Mouse (Mus musculus) myocyte (in vitro differentiated cells): Measurements from ENCODE around the gene Pced1b. TPM values are rescaled to one million over a fixed set of nuclear protein-coding genes. Genes with fewer than 3 reads are reported as not detected.

Experiments
- H3K27me3 ChIP-seq: one replicate; pipeline ENCODE4 v1.6.1; 2011; ENCODE audit not compliant: control insufficient read depth, insufficient read depth, insufficient read length
- H3K36me3 ChIP-seq: one replicate; pipeline ENCODE4 v1.6.1; 2011; ENCODE audit not compliant: control insufficient read depth, insufficient read depth
- H3K4me2 ChIP-seq: one replicate; pipeline ENCODE4 v1.6.1; 2011; ENCODE audit warnings: low read depth, control low read depth
- H3K4me3 ChIP-seq: one replicate; pipeline ENCODE4 v1.5.1; 2011; ENCODE audit warnings: mild to moderate bottlenecking, control low read depth, moderate library complexity
- H3K79me2 ChIP-seq: one replicate; pipeline ENCODE4 v1.6.1; 2011; ENCODE audit not compliant: control insufficient read depth, insufficient read depth
- H3ac ChIP-seq: one replicate; pipeline ENCODE4 v1.6.1; 2011; ENCODE audit not compliant: control insufficient read depth, insufficient read length
- CEBPB ChIP-seq: IDR thresholded peaks from 2 replicates; pipeline ENCODE4 v1.6.1; 2011; ENCODE audit warnings: mild to moderate bottlenecking, moderate library complexity; ENCODE audit not compliant: poor library complexity, insufficient read depth, severe bottlenecking
- E2F4 ChIP-seq: IDR thresholded peaks from one replicate; pipeline ENCODE4 v1.6.1; 2011; ENCODE audit warnings: mild to moderate bottlenecking, control low read depth, moderate library complexity; ENCODE audit not compliant: insufficient read depth
- MAX ChIP-seq: IDR thresholded peaks from one replicate; pipeline ENCODE4 v1.6.1; 2011; ENCODE audit warnings: low read depth, mild to moderate bottlenecking, control low read depth
- MYOD1 ChIP-seq, 3 experiments: IDR thresholded peaks; one replicate each; pipeline ENCODE4 v1.6.1; 2011; ENCODE audit warnings: control low read depth in 2 of 3, low read depth in 2 of 3, mild to moderate bottlenecking in 2 of 3, moderate library complexity in 1 of 3; ENCODE audit not compliant: insufficient read length in 2 of 3, control insufficient read depth in 1 of 3
- MYOG ChIP-seq, 3 experiments: IDR thresholded peaks; one replicate each; pipeline ENCODE4 v1.6.1; 2011; ENCODE audit warnings: control low read depth in 2 of 3, low read depth in 2 of 3, mild to moderate bottlenecking in 2 of 3; ENCODE audit not compliant: insufficient read length in 2 of 3, control insufficient read depth in 1 of 3, insufficient read depth in 1 of 3
- POLR2A ChIP-seq: IDR thresholded peaks from one replicate; pipeline ENCODE4 v1.6.1; 2011; ENCODE audit warnings: low read depth, mild to moderate bottlenecking, control low read depth, moderate library complexity; ENCODE audit not compliant: insufficient read length
- POLR2AphosphoS2 ChIP-seq: IDR thresholded peaks from one replicate; pipeline ENCODE4 v1.6.1; 2011; ENCODE audit warnings: low read depth, control low read depth; ENCODE audit not compliant: insufficient read length
- REST ChIP-seq: IDR thresholded peaks from one replicate; pipeline ENCODE4 v1.6.1; 2011; ENCODE audit warnings: mild to moderate bottlenecking, control low read depth, moderate library complexity; ENCODE audit not compliant: insufficient read depth, insufficient read length
- SRF ChIP-seq: IDR thresholded peaks from one replicate; pipeline ENCODE4 v1.6.1; 2011; ENCODE audit warnings: low read depth; ENCODE audit not compliant: control insufficient read depth, insufficient read length
- TCF12 ChIP-seq: IDR thresholded peaks from one replicate; pipeline ENCODE4 v1.6.1; 2011; ENCODE audit warnings: mild to moderate bottlenecking, control low read depth; ENCODE audit not compliant: poor library complexity, insufficient read depth, severe bottlenecking
- TCF3 ChIP-seq: IDR thresholded peaks from one replicate; pipeline ENCODE4 v1.6.1; 2011; ENCODE audit warnings: low read depth, control low read depth; ENCODE audit not compliant: insufficient read length
- USF1 ChIP-seq: IDR thresholded peaks from one replicate; pipeline ENCODE4 v1.6.1; 2011; ENCODE audit warnings: low read depth, mild to moderate bottlenecking, control low read depth, moderate library complexity
- polyA plus RNA-seq: library from polyadenylated mRNA; unstranded; fragments of >200 nt; fragmentation: generic; extraction: Trizol; gene quantifications from one replicate; pipeline ENCODE4 v1.2.1, GENCODE M21; 2012; ENCODE audit warnings: missing spikeins

Pced1b gene
- polyA plus RNA-seq, 1 experiment = 0.68 TPM

- TF ChIP-seq POLR2AphosphoS2 = no peak
- no peak for TF ChIP-seq CEBPB
- TF ChIP-seq MAX = no peak
- TF ChIP-seq MYOD1 (IDR thresholded peaks at IDR 0.05; ENCODE audit: control insufficient read depth in 1 of 3, insufficient read length in 2 of 3, low read depth in 2 of 3) = no peak
- no peak overlapping the region for H3K4me3 ChIP-seq
- no peak overlapping the region for H3ac ChIP-seq
- H3K36me3 ChIP-seq = no peaks in the 10 kb centered on the region
- no peaks in the 10 kb centered on the region for H3K27me3 ChIP-seq
- H3K4me2 ChIP-seq = no peak overlapping the region
- no peaks in the 10 kb centered on the region for H3K79me2 ChIP-seq
These were observed 173.4 kb downstream of the Pced1b start for GRCm38 (mm10) chr15:97420292-97420691.

GRCm38 (mm10) chr15:97421533-97421932 is 174.6 kb downstream of the Pced1b start:
- Histone ChIP-seq H3K79me2 (no peaks in the 10 kb centered on the region), H3K36me3 (no peaks in the 10 kb centered on the region), H3K4me2 (no peak overlapping the region), H3K4me3 (no peak overlapping the region), H3K27me3 (no peaks in the 10 kb centered on the region), H3ac (no peak overlapping the region)
- TF ChIP-seq MAX (no peak), POLR2AphosphoS2 (no peak)

- Histone ChIP-seq H3K27me3 (no peaks in the 10 kb centered on the region), H3ac (no peak overlapping the region), H3K79me2 (no peaks in the 10 kb centered on the region), H3K4me3 (no peak overlapping the region), H3K36me3 (no peaks in the 10 kb centered on the region), H3K4me2 (no peak overlapping the region)
- TF ChIP-seq E2F4 (no peak), MYOD1 (IDR thresholded peaks at IDR 0.05; ENCODE audit: control insufficient read depth in 1 of 3, insufficient read length in 2 of 3, low read depth in 2 of 3) (no peak), USF1 (no peak), POLR2AphosphoS2 (no peak), SRF (no peak), TCF3 (no peak), MYOG (IDR thresholded peaks at IDR 0.05; ENCODE audit: control insufficient read depth in 1 of 3, insufficient read depth in 1 of 3, insufficient read length in 2 of 3, low read depth in 2 of 3) (no peak), MAX (no peak), TCF12 (no peak), CEBPB (no peak), POLR2A (no peak), REST (no peak)
These were observed 175.5 kb downstream of the Pced1b start for GRCm38 (mm10) chr15:97422212-97422944.

DNA sequence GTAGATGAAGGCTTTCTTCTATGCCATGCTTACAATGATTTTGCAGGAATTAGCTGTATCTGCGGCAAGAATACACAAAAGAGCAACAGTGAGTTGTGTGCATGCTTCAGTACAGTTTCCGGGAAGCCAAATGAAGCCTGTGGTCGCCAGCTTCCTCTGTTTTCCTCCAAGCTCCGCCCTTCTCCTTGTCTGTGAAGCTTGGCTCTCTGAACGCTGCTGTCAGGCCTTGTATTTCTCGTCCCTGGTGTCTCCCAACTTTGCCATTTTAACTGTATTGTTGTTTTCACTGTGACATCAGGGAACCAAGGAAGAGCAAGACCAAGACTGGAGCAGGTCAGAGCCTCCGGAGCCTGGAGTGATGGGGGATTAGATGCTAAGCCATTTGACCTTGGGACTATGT is 177.5 kb downstream of the Pced1b start:
- no peak for TF ChIP-seq TCF3
- no peak for TF ChIP-seq MYOD1 (IDR thresholded peaks at IDR 0.05; ENCODE audit: control insufficient read depth in 1 of 3, insufficient read length in 2 of 3, low read depth in 2 of 3)
- TF ChIP-seq CEBPB = no peak
- no peak for TF ChIP-seq E2F4
- TF ChIP-seq MYOG (IDR thresholded peaks at IDR 0.05; ENCODE audit: control insufficient read depth in 1 of 3, insufficient read depth in 1 of 3, insufficient read length in 2 of 3, low read depth in 2 of 3) = no peak
- TF ChIP-seq REST = no peak
- TF ChIP-seq POLR2A = no peak
- TF ChIP-seq MAX = no peak
- no peak for TF ChIP-seq TCF12
- no peak for TF ChIP-seq SRF
- no peak for TF ChIP-seq USF1
- TF ChIP-seq POLR2AphosphoS2 = no peak

GRCm38 (mm10) chr15:97424961-97425360 is 178.1 kb downstream of the Pced1b start:
- no peak overlapping the region for H3K4me3 ChIP-seq
- H3K36me3 ChIP-seq = no peaks in the 10 kb centered on the region
- H3K4me2 ChIP-seq = no peak overlapping the region
- H3K79me2 ChIP-seq = no peaks in the 10 kb centered on the region
- H3ac ChIP-seq = no peak overlapping the region
- no peak for TF ChIP-seq MYOD1 (IDR thresholded peaks at IDR 0.05; ENCODE audit: control insufficient read depth in 1 of 3, insufficient read length in 2 of 3, low read depth in 2 of 3)
- TF ChIP-seq REST = no peak
- TF ChIP-seq TCF3 = no peak
- no peak for TF ChIP-seq CEBPB
- no peak for TF ChIP-seq SRF
- no peak for TF ChIP-seq USF1
- no peaks in the 10 kb centered on the region for H3K27me3 ChIP-seq

More for the DNA sequence above, 177.5 kb downstream of the Pced1b start:
- no peaks in the 10 kb centered on the region for H3K36me3 ChIP-seq
- no peaks in the 10 kb centered on the region for H3K27me3 ChIP-seq
- H3K79me2 ChIP-seq = no peaks in the 10 kb centered on the region
- H3K4me3 ChIP-seq = no peak overlapping the region
- no peak overlapping the region for H3K4me2 ChIP-seq
- no peak overlapping the region for H3ac ChIP-seq
